Mouse (Mus musculus) midbrain, embryonic 13.5 days (tissue): ENCODE data around the gene Noc4l. TPM values are rescaled to one million over a fixed set of nuclear protein-coding genes. Genes with fewer than 3 reads are reported as not detected.
A peak's percentile ranks its signal among the peaks of the same experiment; 100 is the strongest.

Experiments used
- ATAC-seq: fragments of 200-750 bp; cut with Nextera tagmentation; 2 replicates; pipeline ENCODE4 v1.8.0; 2017; ENCODE audit warnings: mild to moderate bottlenecking, moderate TSS enrichment, moderate library complexity
- H3K27ac ChIP-seq: fragments of 300-500 bp; sonication (generic); 2 replicates; pipeline ENCODE4 v1.5.1; 2015; ENCODE audit warnings: inconsistent platforms, mild to moderate bottlenecking, moderate library complexity
- H3K27me3 ChIP-seq: fragments of 300-500 bp; sonication (generic); 2 replicates; pipeline ENCODE4 v1.6.1; 2015; ENCODE audit warnings: mild to moderate bottlenecking, inconsistent platforms
- H3K36me3 ChIP-seq: fragments of 300-500 bp; sonication (generic); 2 replicates; pipeline ENCODE4 v1.6.1; 2015; ENCODE audit warnings: mild to moderate bottlenecking, inconsistent platforms
- H3K4me1 ChIP-seq: fragments of 300-500 bp; sonication (generic); replicated peaks from 2 replicates; pipeline ENCODE4 v1.6.1; 2015; ENCODE audit warnings: inconsistent platforms
- H3K4me2 ChIP-seq: fragments of 300-500 bp; sonication (generic); replicated peaks from 2 replicates; pipeline ENCODE4 v1.6.1; 2015; ENCODE audit warnings: moderate library complexity, mild to moderate bottlenecking, inconsistent platforms
- H3K4me3 ChIP-seq: fragments of 300-500 bp; sonication (generic); replicated peaks from 2 replicates; pipeline ENCODE4 v1.5.1; 2015; ENCODE audit warnings: mild to moderate bottlenecking, inconsistent platforms
- H3K9ac ChIP-seq: fragments of 300-500 bp; sonication (generic); replicated peaks from 2 replicates; pipeline ENCODE4 v1.6.1; 2015; ENCODE audit warnings: mild to moderate bottlenecking, inconsistent platforms
- H3K9me3 ChIP-seq: fragments of 300-500 bp; sonication (generic); 2 replicates; pipeline ENCODE4 v1.6.1; 2016; ENCODE audit warnings: mild to moderate bottlenecking, inconsistent platforms
- WGBS: fragments of 180-500 bp; shearing (Covaris S2); methylation state at CpG from one replicate; pipeline ENCODE4 v1.1.7; 2015; 5-methylcytosine and 5-hydroxymethylcytosine counted together
- microRNA-seq: library from miRNA; unstranded; fragments of <30 nt; microRNA quantifications from one replicate; pipeline ENCODE4, GENCODE M21; 2016
- polyA plus RNA-seq: library from polyadenylated mRNA; unstranded; fragments of >200 nt; fragmentation: Nextera tagmentation; extraction: Ambion mirVana; gene quantifications from 2 replicates; pipeline ENCODE4 v1.2.1, GENCODE M21; 2015

The Noc4l gene
- polyA plus RNA-seq, 1 experiment from 2014 or later = 42.6 TPM

- Histone ChIP-seq H3K9ac (no peak overlapping the region), H3K4me1 (0 out of 2 replicates have a peak, but pooled peaks cover 3% of the 10 kb centered on the region), H3K4me3 (no peak overlapping the region), H3K27ac (no peak overlapping the region), H3K27me3 (no peaks in the 10 kb centered on the region), H3K4me2 (no peak overlapping the region), H3K36me3 (no peaks in the 10 kb centered on the region; the same call in 1 of the 2 replicates), H3K9me3 (no peaks in the 10 kb centered on the region)
- WGBS = 83% methylated on average over 3 of the region's 3 CpGs
- no peak for ATAC-seq
Measured at GRCm38 (mm10) chr5:110607767-110608166, 45.5 kb downstream of the Noc4l start.

GRCm38 (mm10) chr5:110605531-110606221 is 47.5 kb downstream of the Noc4l start:
- no peaks in the 10 kb centered on the region for H3K9me3 ChIP-seq
- 56% methylated on average over 5 of the region's 5 CpGs for whole genome bisulfite sequencing
- H3K27me3 ChIP-seq = no peaks in the 10 kb centered on the region
- H3K4me3 ChIP-seq = no peak overlapping the region
- no peak for ATAC-seq
- H3K36me3 ChIP-seq = no peaks in the 10 kb centered on the region; the same call in 1 of the 2 replicates
- no peak overlapping the region for H3K27ac ChIP-seq
- H3K4me2 ChIP-seq = no peak overlapping the region
- 0 out of 2 replicates have a peak, but pooled peaks cover 3% of the 10 kb centered on the region for H3K4me1 ChIP-seq
- H3K9ac ChIP-seq = no peak overlapping the region

- 93% methylated on average over 2 of the region's 2 CpGs for whole genome bisulfite sequencing
- ATAC-seq = no peak
- H3K4me3 ChIP-seq = no peak overlapping the region
Measured at GRCm38 (mm10) chr5:110604311-110604710, 48.9 kb downstream of the Noc4l start.

GRCm38 (mm10) chr5:110603016-110603685 is 50.1 kb downstream of the Noc4l start:
- no peak overlapping the region for H3K4me2 ChIP-seq
- 87% methylated on average over 7 of the region's 7 CpGs for WGBS
- no peaks in the 10 kb centered on the region; the same call in 1 of the 2 replicates for H3K36me3 ChIP-seq
- H3K9ac ChIP-seq = no peak overlapping the region
- peaks cover 6% of the 10 kb centered on the region; the same call in 1 of the 2 replicates for H3K4me1 ChIP-seq
- no peak overlapping the region for H3K27ac ChIP-seq
- no peak overlapping the region for H3K4me3 ChIP-seq
- ATAC-seq = no peak
- no peaks in the 10 kb centered on the region for H3K9me3 ChIP-seq
- H3K27me3 ChIP-seq = no peaks in the 10 kb centered on the region

More at GRCm38 (mm10) chr5:110604311-110604710, 48.9 kb downstream of the Noc4l start:
- H3K4me2 ChIP-seq = no peak overlapping the region
- no peaks in the 10 kb centered on the region for H3K9me3 ChIP-seq
- no peaks in the 10 kb centered on the region; the same call in 1 of the 2 replicates for H3K36me3 ChIP-seq
- no peaks in the 10 kb centered on the region for H3K27me3 ChIP-seq
- H3K4me1 ChIP-seq = 0 out of 2 replicates have a peak, but pooled peaks cover 3% of the 10 kb centered on the region
- no peak overlapping the region for H3K27ac ChIP-seq
- H3K9ac ChIP-seq = no peak overlapping the region

Small RNA genes lying within 50 kb of the gene (microRNA-seq; reads per million reads assigned to microRNA genes)
- gene Mir7026 = 4.3 reads per million, percentile 17 among the genes with 10 or more reads in this experiment

Other genes starting within 250 kb of the Noc4l start
- 16.1 and 20.6 TPM in 2 replicates for gene Fbrsl1, start 204.9 kb downstream of the Noc4l start, polyA plus RNA-seq
- 13.7 and 14.1 TPM in 2 replicates for gene Galnt9, start 109.1 kb downstream of the Noc4l start, polyA plus RNA-seq
- gene Ddx51, start within 50 bp of the Noc4l start, polyA plus RNA-seq = 16.4 and 19.8 TPM in 2 replicates
- gene Ep400, start 117.3 kb upstream of the Noc4l start, polyA plus RNA-seq = 55.7 and 58.7 TPM in 2 replicates
- 23.2 and 23.3 TPM in 2 replicates for gene Pus1, start 127.2 kb upstream of the Noc4l start, polyA plus RNA-seq
- gene Ulk1, start 156.7 kb upstream of the Noc4l start, polyA plus RNA-seq = 33.0 and 36.2 TPM in 2 replicates
- gene Hscb, start 186.4 kb upstream of the Noc4l start, polyA plus RNA-seq = 10.8 and 11.1 TPM in 2 replicates
- 12.5 and 13.8 TPM in 2 replicates for gene Chek2, start 186.6 kb upstream of the Noc4l start, polyA plus RNA-seq
- gene Ttc28, start 226.4 kb upstream of the Noc4l start, polyA plus RNA-seq = 19.3 and 21.3 TPM in 2 replicates